Mouse (Mus musculus) MEL (cell line): ENCODE data around the gene Gm20865. TPM values are rescaled to one million over a fixed set of nuclear protein-coding genes. Genes with fewer than 3 reads are reported as not detected.
"Not testable (repeated sequence)": the region's sequence is repeated elsewhere in the genome, so short reads cannot be mapped to it uniquely, and the experiment has no call there.

Source experiments
- DNase-seq: peaks from one replicate; pipeline ENCODE4 v3.0.0; 2011; ENCODE audit warnings: low read depth, low spot score
- H3K27ac ChIP-seq: 2 replicates; pipeline ENCODE4 v1.5.1; 2012; ENCODE audit warnings: low read depth, mild to moderate bottlenecking, control low read depth, low read length, moderate library complexity; ENCODE audit not compliant: control insufficient read depth
- H3K27me3 ChIP-seq, 2 experiments: fragments of 150-350 bp in 1 of 2; sonication (generic) in 1 of 2; 2 replicates each; pipeline ENCODE4 v1.6.1; 2012; ENCODE audit warnings: low read length in 2 of 2, mild to moderate bottlenecking in 2 of 2, improper control_type of control experiment in 1 of 2, moderate library complexity in 1 of 2; ENCODE audit not compliant: insufficient read depth in 2 of 2, control insufficient read depth in 1 of 2
- H3K36me3 ChIP-seq, 2 experiments: 2 replicates each; pipeline ENCODE4 v1.6.1; 2012 to 2014; ENCODE audit warnings: low read length in 2 of 2, improper control_type of control experiment in 1 of 2, inconsistent platforms in 1 of 2, mild to moderate bottlenecking in 1 of 2; ENCODE audit not compliant: insufficient read depth in 2 of 2, control insufficient read depth in 1 of 2
- H3K4me1 ChIP-seq, 2 experiments: fragments of 150-350 bp in 1 of 2; sonication (generic) in 1 of 2; 2 replicates each; pipeline ENCODE4 v1.6.1; 2012; ENCODE audit warnings: low read length in 2 of 2, improper control_type of control experiment in 1 of 2, mild to moderate bottlenecking in 1 of 2; ENCODE audit not compliant: insufficient read depth in 2 of 2, control insufficient read depth in 1 of 2
- H3K4me3 ChIP-seq, 2 experiments: fragments of 150-350 bp in 1 of 2; sonication (generic) in 1 of 2; 2 replicates each; pipeline ENCODE4 v1.5.1; 2012; ENCODE audit warnings: low read depth in 2 of 2, low read length in 2 of 2, mild to moderate bottlenecking in 2 of 2, moderate library complexity in 2 of 2, control low read depth in 1 of 2, improper control_type of control experiment in 1 of 2; ENCODE audit not compliant: control insufficient read depth in 1 of 2, insufficient read depth in 1 of 2
- H3K79me2 ChIP-seq: 2 replicates; pipeline ENCODE4 v1.6.1; 2012; ENCODE audit warnings: mild to moderate bottlenecking, low read length, moderate library complexity; ENCODE audit not compliant: control insufficient read depth, poor library complexity, insufficient read depth
- H3K9ac ChIP-seq: 2 replicates; pipeline ENCODE4 v1.6.1; 2012; ENCODE audit warnings: low read depth, mild to moderate bottlenecking, control low read depth, low read length, moderate library complexity; ENCODE audit not compliant: control insufficient read depth, poor library complexity, severe bottlenecking
- H3K9me3 ChIP-seq: fragments of 150-350 bp; sonication (generic); replicated peaks from 2 replicates; pipeline ENCODE4 v1.6.1; 2012; ENCODE audit warnings: mild to moderate bottlenecking, low read length, improper control_type of control experiment, moderate library complexity; ENCODE audit not compliant: insufficient read depth
- polyA plus RNA-seq, 2 experiments: library from polyadenylated mRNA; stranded (reverse) in 1 of 2; unstranded in 1 of 2; fragments of >175 nt in 1 of 2; fragments of >200 nt in 1 of 2; gene quantifications; 2 replicates each; pipeline versions ENCODE4 v1.2.1 to v1.2.4; 2012; ENCODE audit warnings: low replicate concordance in 2 of 2, low read depth in 1 of 2; ENCODE audit not compliant: insufficient read length in 2 of 2, insufficient read depth in 1 of 2, missing spikeins in 1 of 2
- total RNA-seq: library from RNA; depleted of rRNA; stranded (reverse); fragments of 300-350 nt; gene quantifications from 2 replicates; pipeline ENCODE4 v1.2.3, GENCODE M21; 2012; rRNA removed

Gm20865 gene
- total RNA-seq, result not detected in 2 replicates
- not detected for polyA plus RNA-seq

GRCm38 (mm10) chrY:21241275-21241674 lies at the start of gene Gm20865:
Gene Gm20865, plus strand, starts transcription at chrY:21241575.
- not testable (repeated sequence) for H3K27me3 ChIP-seq, H3K79me2 ChIP-seq, H3K4me3 ChIP-seq, H3K9ac ChIP-seq, H3K27ac ChIP-seq, H3K36me3 ChIP-seq, H3K4me1 ChIP-seq, H3K9me3 ChIP-seq, DNase-seq

Other genes starting within 250 kb of the Gm20865 start
- gene Gm29866, start 247.9 kb upstream of the Gm20865 start, total RNA-seq, result not detected in 2 replicates
- not detected for gene Gm29866, start 247.9 kb upstream of the Gm20865 start, polyA plus RNA-seq
- gene Gm20909, start 77.0 kb upstream of the Gm20865 start, total RNA-seq, result not detected in 2 replicates
- not detected for gene Gm20909, start 77.0 kb upstream of the Gm20865 start, polyA plus RNA-seq